Mouse (Mus musculus) neural tube, embryonic 13.5 days (tissue): Measurements from ENCODE around the gene Tmeff2. TPM values are rescaled to one million over a fixed set of nuclear protein-coding genes. Genes with fewer than 3 reads are reported as not detected.
"Not testable (repeated sequence)": the region's sequence is repeated elsewhere in the genome, so short reads cannot be mapped to it uniquely, and the experiment has no call there.

ENCODE experiments used
- ATAC-seq: fragments of 200-750 bp; cut with Nextera tagmentation; 2 replicates; pipeline ENCODE4 v1.8.0; 2017; ENCODE audit warnings: low read depth, mild to moderate bottlenecking, moderate TSS enrichment, moderate library complexity
- H3K27ac ChIP-seq: fragments of 300-500 bp; sonication (generic); replicated peaks from 2 replicates; pipeline ENCODE4 v1.5.1; 2015; ENCODE audit warnings: moderate library complexity, mild to moderate bottlenecking, inconsistent platforms
- H3K27me3 ChIP-seq: fragments of 300-500 bp; sonication (generic); 2 replicates; pipeline ENCODE4 v1.6.1; 2015; ENCODE audit warnings: mild to moderate bottlenecking, inconsistent platforms
- H3K36me3 ChIP-seq: fragments of 300-500 bp; sonication (generic); 2 replicates; pipeline ENCODE4 v1.6.1; 2015; ENCODE audit warnings: mild to moderate bottlenecking, inconsistent platforms
- H3K4me1 ChIP-seq: fragments of 300-500 bp; sonication (generic); replicated peaks from 2 replicates; pipeline ENCODE4 v1.6.1; 2015; ENCODE audit warnings: inconsistent platforms
- H3K4me2 ChIP-seq: fragments of 300-500 bp; sonication (generic); 2 replicates; pipeline ENCODE4 v1.6.1; 2015; ENCODE audit warnings: inconsistent platforms, mild to moderate bottlenecking, moderate library complexity
- H3K4me3 ChIP-seq: fragments of 300-500 bp; sonication (generic); 2 replicates; pipeline ENCODE4 v1.5.1; 2015; ENCODE audit warnings: mild to moderate bottlenecking, inconsistent platforms
- H3K9ac ChIP-seq: fragments of 300-500 bp; sonication (generic); 2 replicates; pipeline ENCODE4 v1.6.1; 2015; ENCODE audit warnings: moderate library complexity, mild to moderate bottlenecking, inconsistent platforms
- H3K9me3 ChIP-seq: fragments of 300-500 bp; sonication (generic); 2 replicates; pipeline ENCODE4 v1.6.1; 2016; ENCODE audit warnings: inconsistent platforms
- WGBS: fragments of 180-500 bp; shearing (Covaris S2); methylation state at CpG from one replicate; pipeline ENCODE4 v1.1.7; 2015; 5-methylcytosine and 5-hydroxymethylcytosine counted together
- polyA plus RNA-seq: library from polyadenylated mRNA; unstranded; fragments of >200 nt; fragmentation: Nextera tagmentation; extraction: Ambion mirVana; gene quantifications from 2 replicates; pipeline ENCODE4 v1.2.1, GENCODE M21; 2015

Gene Tmeff2
- 127 and 139 TPM in 2 replicates for polyA plus RNA-seq

GRCm38 (mm10) chr1:50900386-50900785, at the start of gene Tmeff2:
Tmeff2 (plus strand) TSS chr1:50900647.
- H3K27ac ChIP-seq, H3K4me2 ChIP-seq, H3K9ac ChIP-seq, H3K9me3 ChIP-seq, H3K4me1 ChIP-seq, H3K36me3 ChIP-seq, H3K4me3 ChIP-seq, ATAC-seq, H3K27me3 ChIP-seq: not testable (repeated sequence)
- WGBS = 85% methylated on average over 9 of the region's 9 CpGs

- Histone ChIP-seq H3K9me3 (no peaks in the 10 kb centered on the region), H3K27me3 (no peaks in the 10 kb centered on the region), H3K9ac (no peak overlapping the region), H3K4me2 (no peak overlapping the region), H3K4me1 (no peaks in the 10 kb centered on the region), H3K4me3 (no peak overlapping the region), H3K27ac (no peak overlapping the region), H3K36me3 (no peaks in the 10 kb centered on the region)
- no peak for ATAC-seq
- 85% methylated on average over 2 of the region's 2 CpGs for WGBS
Measured at GRCm38 (mm10) chr1:50861515-50861914, 38.9 kb upstream of the Tmeff2 start.

- ATAC-seq = no peak
- Histone ChIP-seq H3K27ac (no peak overlapping the region), H3K4me3 (no peak overlapping the region), H3K36me3 (no peaks in the 10 kb centered on the region), H3K9ac (no peak overlapping the region), H3K4me2 (no peak overlapping the region), H3K9me3 (no peaks in the 10 kb centered on the region), H3K4me1 (no peaks in the 10 kb centered on the region), H3K27me3 (no peaks in the 10 kb centered on the region)
- WGBS = 27% methylated on average over 6 of the region's 6 CpGs
Measured at GRCm38 (mm10) chr1:50897696-50898095, 2.8 kb upstream of the Tmeff2 start.

GRCm38 (mm10) chr1:50924838-50925355, 24.4 kb downstream of the Tmeff2 start:
- 29% methylated on average over 5 of the region's 5 CpGs for WGBS
- H3K4me2 ChIP-seq = peak overlapping the region; percentile 84
- peaks cover 20% of the 10 kb centered on the region for H3K4me1 ChIP-seq
- no peaks in the 10 kb centered on the region for H3K27me3 ChIP-seq
- H3K4me3 ChIP-seq = peak overlapping the region; percentile 70
- ATAC-seq = no peak
- H3K9ac ChIP-seq = peak overlapping the region; percentile 86
- H3K27ac ChIP-seq = peak overlapping the region; percentile 97
- no peaks in the 10 kb centered on the region for H3K36me3 ChIP-seq
- H3K9me3 ChIP-seq = no peaks in the 10 kb centered on the region

GRCm38 (mm10) chr1:50925356-50925921, 25.0 kb downstream of the Tmeff2 start:
- Histone ChIP-seq H3K9ac (peak overlapping the region; percentile 86), H3K27me3 (no peaks in the 10 kb centered on the region), H3K9me3 (no peaks in the 10 kb centered on the region), H3K4me2 (peak overlapping the region; percentile 84), H3K4me3 (peak overlapping the region; percentile 70), H3K4me1 (peaks cover 24% of the 10 kb centered on the region), H3K27ac (peak overlapping the region; percentile 97), H3K36me3 (no peaks in the 10 kb centered on the region)
- no peak; the same call in 1 of the 2 replicates for ATAC-seq
- WGBS = 8% methylated on average over 13 of the region's 13 CpGs

- Histone ChIP-seq H3K4me1 (peaks cover 31% of the 10 kb centered on the region), H3K9ac (peak overlapping the region; percentile 86), H3K4me3 (peak overlapping the region; percentile 70), H3K36me3 (no peaks in the 10 kb centered on the region), H3K27ac (peak overlapping the region; percentile 97), H3K4me2 (peak overlapping the region; percentile 84), H3K27me3 (no peaks in the 10 kb centered on the region), H3K9me3 (no peaks in the 10 kb centered on the region)
- peak; percentile 59 for ATAC-seq
- WGBS = under 1% methylated on average over 23 of the region's 23 CpGs
Measured at GRCm38 (mm10) chr1:50926374-50927060, 26.1 kb downstream of the Tmeff2 start.

- Histone ChIP-seq H3K27me3 (no peaks in the 10 kb centered on the region), H3K36me3 (no peaks in the 10 kb centered on the region), H3K4me2 (peak overlapping the region; percentile 84), H3K9me3 (no peaks in the 10 kb centered on the region), H3K4me1 (peaks cover 35% of the 10 kb centered on the region), H3K9ac (peak overlapping the region; percentile 86), H3K4me3 (peak overlapping the region; percentile 70), H3K27ac (peak overlapping the region; percentile 97)
- 0% methylated on average over 37 of the region's 37 CpGs for WGBS
- peak; percentile 97 for ATAC-seq
Measured at GRCm38 (mm10) chr1:50927077-50927611, 26.7 kb downstream of the Tmeff2 start.

- ATAC-seq = peak; percentile 51
- Histone ChIP-seq H3K4me2 (peak overlapping the region; percentile 84), H3K9me3 (no peaks in the 10 kb centered on the region), H3K9ac (peak overlapping the region; percentile 86), H3K36me3 (no peaks in the 10 kb centered on the region), H3K27ac (peak overlapping the region; percentile 97), H3K4me3 (peak overlapping the region; percentile 70), H3K4me1 (peaks cover 35% of the 10 kb centered on the region), H3K27me3 (no peaks in the 10 kb centered on the region)
- under 1% methylated on average over 35 of the region's 35 CpGs for WGBS
Measured at GRCm38 (mm10) chr1:50927679-50928187, 27.3 kb downstream of the Tmeff2 start.

GRCm38 (mm10) chr1:50928776-50929175, 28.3 kb downstream of the Tmeff2 start:
- H3K36me3 ChIP-seq = no peaks in the 10 kb centered on the region
- H3K9ac ChIP-seq = peak overlapping the region; percentile 86
- no peaks in the 10 kb centered on the region for H3K27me3 ChIP-seq
- 0 out of 2 replicates have a peak overlapping the region, but pooled peaks have one; percentile 28 for H3K27ac ChIP-seq
- H3K9me3 ChIP-seq = no peaks in the 10 kb centered on the region
- H3K4me3 ChIP-seq = peak overlapping the region; percentile 70
- H3K4me2 ChIP-seq = peak overlapping the region; percentile 84
- ATAC-seq = no peak
- H3K4me1 ChIP-seq = peaks cover 35% of the 10 kb centered on the region
- WGBS = 15% methylated on average over 3 of the region's 3 CpGs

- Histone ChIP-seq H3K9me3 (no peaks in the 10 kb centered on the region), H3K27me3 (no peaks in the 10 kb centered on the region), H3K4me3 (no peak overlapping the region), H3K4me1 (peaks cover 35% of the 10 kb centered on the region), H3K27ac (no peak overlapping the region), H3K9ac (no peak overlapping the region), H3K36me3 (peaks cover 3% of the 10 kb centered on the region; the same call in 1 of the 2 replicates), H3K4me2 (0 out of 2 replicates have a peak overlapping the region, but pooled peaks have one; percentile 20)
- WGBS = 86% methylated on average over 2 of the region's 2 CpGs
- no peak for ATAC-seq
Measured at GRCm38 (mm10) chr1:50935076-50935475, 34.6 kb downstream of the Tmeff2 start.

- H3K27ac ChIP-seq = no peak overlapping the region
- peaks cover 3% of the 10 kb centered on the region; the same call in 1 of the 2 replicates for H3K36me3 ChIP-seq
- H3K4me2 ChIP-seq = 0 out of 2 replicates have a peak overlapping the region, but pooled peaks have one; percentile 20
- no peak for ATAC-seq
- no peak overlapping the region for H3K9ac ChIP-seq
- H3K27me3 ChIP-seq = no peaks in the 10 kb centered on the region
- 81% methylated on average over 2 of the region's 2 CpGs for WGBS
- peaks cover 33% of the 10 kb centered on the region for H3K4me1 ChIP-seq
- no peak overlapping the region for H3K4me3 ChIP-seq
- no peaks in the 10 kb centered on the region for H3K9me3 ChIP-seq
Measured at GRCm38 (mm10) chr1:50935484-50935883, 35.0 kb downstream of the Tmeff2 start.
